Mouse (Mus musculus) lung, postnatal 4 days (tissue): ENCODE measurements around the gene Vangl2.
"Not testable (repeated sequence)": the region's sequence is repeated elsewhere in the genome, so short reads cannot be mapped to it uniquely, and the experiment has no call there.

ENCODE experiments used
- DNase-seq, 2 experiments: peaks; one replicate each; pipeline ENCODE4 v3.0.0; 2021

Vangl2 gene

DNA sequence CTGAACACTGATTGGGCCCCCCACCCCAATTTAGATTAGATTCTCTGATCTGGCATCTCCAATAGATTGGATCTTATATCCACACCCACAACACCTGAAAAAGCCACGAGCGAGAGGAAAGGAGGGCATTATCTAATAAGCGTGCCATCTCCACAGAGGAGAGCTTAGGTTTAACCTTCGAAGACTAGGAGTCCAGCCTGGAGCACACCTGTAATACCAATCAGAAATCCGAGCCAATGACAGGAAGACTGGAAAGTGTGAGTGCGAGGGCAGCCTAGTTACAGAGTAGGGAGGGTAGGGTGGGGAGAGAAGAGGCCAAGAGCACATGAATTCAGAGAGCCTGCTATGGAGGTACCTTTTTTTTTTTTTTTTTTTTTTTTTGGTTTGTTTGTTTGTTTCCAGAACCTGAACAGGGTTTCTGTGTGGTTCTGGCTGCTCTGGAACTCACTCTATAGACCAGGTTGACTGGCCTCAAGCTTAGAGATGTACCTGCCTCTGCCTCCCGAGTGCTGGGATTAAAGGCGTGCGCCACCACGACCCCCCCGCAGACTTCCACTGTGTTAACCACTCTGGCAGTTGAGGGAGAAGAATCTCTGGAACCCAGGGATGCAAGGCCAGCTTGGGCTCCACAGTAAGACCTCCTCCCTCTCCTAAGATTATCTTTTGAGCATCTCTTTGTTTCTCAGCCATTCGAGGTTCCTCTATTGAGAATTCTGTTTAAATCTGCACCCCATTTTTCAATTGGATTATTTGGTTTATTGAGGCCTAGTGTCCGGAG is 29.2 kb downstream of the Vangl2 start:
- DNase-seq = no peak

DNA sequence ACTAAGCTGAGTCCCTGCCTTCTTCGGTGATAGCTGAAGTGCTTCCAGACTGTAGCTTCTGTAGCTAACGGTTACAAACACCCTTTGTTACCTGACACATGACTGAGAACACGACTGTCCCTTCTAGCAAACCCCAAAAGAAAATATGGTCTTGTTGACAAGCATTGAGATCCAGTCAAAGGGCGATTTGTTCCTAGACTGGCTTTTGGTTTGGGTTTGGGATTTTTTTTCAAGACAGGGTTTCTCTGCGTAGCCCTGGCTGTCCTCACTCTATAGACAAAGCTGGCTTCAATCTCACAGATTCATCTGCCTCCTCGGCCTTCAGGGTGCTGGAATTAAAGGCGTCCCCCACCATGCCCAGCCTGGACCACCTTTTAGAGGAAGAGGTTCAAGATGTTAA is 31.5 kb downstream of the Vangl2 start:
- DNase-seq = no peak

DNA sequence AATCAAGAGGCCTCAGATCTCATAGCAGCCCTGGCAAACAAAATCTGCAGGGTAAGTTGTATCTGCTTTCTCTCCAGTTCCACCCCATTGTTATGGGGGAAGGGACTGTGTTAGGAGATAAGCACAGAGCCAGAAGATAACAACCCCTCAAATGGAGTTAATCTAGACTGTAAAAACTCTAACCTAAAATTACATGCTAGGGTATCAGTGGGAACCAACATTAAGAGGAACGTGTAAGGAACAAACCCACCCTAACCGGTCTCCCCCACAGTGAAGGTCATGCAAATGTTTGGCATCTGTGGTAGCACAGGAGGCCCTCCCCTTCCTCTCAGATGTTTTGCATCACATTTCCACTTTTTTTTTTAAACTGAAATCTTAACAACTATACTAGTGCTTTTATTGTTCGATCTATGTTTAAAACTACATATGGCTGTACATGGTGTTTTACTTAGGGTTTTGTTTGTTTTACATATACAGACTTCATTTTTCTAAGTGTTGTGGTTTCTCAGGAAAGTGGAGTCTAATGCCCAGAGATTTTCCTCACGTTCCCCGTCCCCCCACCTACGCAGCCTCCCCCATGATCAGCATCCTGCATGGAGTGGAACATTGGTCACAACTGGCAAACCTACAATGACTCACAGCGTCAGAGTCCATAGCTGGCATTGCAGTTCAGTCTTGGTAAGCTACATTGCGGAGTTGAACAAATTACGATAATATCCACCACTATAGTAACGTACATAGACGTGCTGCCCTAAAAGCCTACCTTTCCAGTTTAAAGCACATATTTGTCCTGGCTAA is 33.1 kb downstream of the Vangl2 start:
- DNase-seq = no peak

DNA sequence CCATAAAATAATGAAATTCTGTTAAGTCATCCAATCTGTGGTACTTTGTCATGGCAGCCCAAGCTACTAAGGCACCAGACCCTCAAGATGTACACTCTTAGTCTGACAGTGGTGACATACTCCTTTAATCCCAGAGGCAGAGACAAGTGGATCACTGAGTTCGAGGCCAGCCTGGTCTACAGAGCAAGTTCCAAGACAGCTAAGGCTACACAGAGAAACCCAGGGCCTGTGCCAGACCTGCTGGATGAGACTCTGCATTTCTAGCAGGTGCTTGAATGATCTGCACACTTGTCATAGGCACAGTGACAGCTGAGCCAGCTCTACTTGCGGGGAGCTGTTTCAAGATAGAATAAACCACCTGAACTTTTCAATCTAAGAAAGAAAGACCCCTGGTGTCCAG is 33.7 kb downstream of the Vangl2 start:
- DNase-seq = no peak

DNA sequence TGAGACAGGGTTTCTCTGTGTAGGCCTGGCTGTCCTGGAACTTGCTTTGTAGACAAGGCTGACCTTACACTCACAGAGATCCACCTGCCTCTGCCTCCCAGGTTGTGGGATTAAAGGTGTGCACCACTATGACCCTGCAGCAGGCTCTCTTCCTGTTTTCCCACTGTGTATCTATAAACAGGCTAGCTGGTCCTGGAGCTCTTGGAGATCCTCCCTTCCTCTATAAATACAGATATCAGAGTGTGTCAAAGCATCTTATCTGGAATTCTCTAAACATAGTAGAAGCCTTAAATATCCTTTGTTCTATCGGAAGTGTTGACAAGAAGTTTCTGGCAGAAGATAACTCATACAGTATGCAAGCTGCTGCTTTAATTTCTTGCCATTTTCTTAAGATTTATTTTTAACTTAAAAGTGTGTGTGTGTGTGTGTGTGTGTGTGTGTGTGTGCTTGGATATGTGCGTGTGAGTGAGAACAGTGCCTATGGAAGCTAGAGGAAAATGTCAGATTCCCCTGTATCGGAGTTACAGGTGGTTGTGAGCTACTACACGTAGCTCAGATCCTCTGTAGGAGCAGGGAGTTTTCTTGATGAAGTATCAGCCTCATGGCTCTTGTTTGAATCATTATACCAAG is 35.2 kb downstream of the Vangl2 start:
- no peak for DNase-seq

DNA sequence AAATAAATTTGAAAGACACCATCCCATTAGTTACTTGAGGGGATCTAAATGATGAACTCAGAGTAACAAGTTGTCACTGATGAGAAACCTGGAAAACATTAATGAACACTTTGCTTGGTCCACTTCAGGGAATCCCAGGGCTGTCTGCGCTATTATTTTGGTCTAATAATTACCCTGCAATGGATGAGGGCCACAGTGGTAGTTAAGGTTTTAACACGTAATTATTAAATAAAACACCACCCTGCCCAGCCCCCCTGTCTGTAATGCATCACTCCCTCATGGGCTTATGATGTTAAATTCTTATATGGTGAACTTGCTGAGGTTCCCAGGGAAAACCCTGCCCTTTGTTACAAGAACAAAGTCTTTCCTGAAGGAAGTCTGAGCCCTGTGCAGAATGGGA is 36.4 kb downstream of the Vangl2 start:
- DNase-seq = no peak

DNA sequence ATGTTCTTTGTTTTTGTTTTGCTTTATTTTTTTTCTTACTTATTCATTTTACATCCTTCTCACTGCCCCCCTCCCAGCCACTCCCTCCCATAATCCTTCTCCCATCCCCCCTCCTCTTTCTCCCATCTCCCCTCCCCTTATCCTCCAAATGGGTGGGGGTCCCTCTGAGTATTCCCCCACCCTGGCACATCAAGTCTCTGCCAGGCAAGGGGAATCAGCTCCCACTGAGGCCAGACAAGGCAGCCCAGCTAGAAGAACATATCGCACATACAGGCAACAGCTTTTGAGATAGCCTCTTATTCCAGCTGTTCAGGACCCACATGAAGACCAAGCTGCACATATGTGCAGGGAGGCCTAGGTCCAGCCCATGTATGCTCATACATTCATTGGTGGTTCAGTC is 44.1 kb downstream of the Vangl2 start:
- no peak for DNase-seq

DNA sequence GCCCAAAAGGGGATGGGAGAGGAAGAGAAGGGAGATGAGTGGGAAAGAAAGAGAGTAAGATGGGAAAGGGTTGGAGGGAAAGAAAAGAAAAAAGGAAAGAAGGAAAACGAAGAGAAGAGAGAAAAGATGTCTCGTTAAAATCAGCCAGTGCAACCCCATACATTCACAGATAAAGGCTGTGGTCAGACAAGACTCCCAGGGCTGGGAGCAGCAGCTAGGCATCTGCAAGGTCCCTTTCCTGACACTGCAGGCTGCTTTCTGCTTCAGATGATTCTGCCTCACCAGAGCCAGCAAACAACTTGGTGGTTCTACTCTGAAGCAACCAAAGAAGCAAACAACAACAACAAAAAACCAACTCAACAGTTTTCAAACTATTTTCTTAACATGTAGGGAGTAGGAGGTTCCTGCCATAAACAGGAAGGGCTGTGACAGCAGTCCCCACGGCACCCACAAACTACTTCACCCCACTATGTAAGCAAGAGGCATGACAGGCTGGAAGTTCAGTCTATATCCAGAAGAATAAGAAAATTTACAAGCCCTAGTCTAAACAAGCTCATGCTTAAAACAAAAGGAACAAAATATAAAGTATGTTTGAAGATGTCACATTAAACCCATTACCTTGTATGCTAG is 44.8 kb downstream of the Vangl2 start:
- DNase-seq = no peak

DNA sequence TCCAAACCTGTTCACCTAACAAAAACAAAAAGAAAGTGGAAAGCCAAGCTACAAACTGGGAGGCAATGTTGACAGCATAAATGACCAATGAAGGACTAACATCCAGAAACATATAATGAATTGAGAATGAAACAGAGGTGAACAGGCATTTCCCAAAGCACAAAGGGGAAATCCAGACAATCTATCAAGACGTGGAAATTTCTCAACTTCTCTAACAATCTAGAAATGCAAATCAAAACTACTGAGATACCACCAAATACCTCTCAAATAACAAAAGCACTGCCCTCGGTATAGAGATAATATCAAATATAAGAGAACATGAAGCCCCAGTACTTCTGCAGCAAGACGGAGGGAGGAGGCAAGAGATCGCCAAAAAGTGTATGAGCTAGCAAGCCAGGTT is 45.5 kb downstream of the Vangl2 start:
- no peak for DNase-seq

DNA sequence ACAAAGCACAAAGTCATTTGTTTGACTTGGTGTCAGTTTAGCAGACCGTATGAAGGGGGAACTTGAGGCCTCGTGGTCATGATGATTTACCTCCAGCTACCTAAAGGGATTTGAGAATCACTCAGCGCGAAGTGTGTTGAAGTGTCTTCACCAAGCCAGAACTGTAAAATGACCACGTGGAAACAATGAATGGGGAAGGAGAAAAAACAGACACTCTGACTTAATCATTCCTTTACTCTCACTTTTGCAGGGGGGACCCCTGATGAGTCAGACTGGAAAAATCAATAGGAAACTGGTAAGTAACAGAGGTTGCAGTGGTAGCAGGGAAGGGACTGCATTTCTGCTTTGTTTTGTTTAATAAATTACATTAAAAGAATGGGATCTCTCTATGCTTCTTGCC is 46.1 kb downstream of the Vangl2 start:
- DNase-seq = no peak

DNA sequence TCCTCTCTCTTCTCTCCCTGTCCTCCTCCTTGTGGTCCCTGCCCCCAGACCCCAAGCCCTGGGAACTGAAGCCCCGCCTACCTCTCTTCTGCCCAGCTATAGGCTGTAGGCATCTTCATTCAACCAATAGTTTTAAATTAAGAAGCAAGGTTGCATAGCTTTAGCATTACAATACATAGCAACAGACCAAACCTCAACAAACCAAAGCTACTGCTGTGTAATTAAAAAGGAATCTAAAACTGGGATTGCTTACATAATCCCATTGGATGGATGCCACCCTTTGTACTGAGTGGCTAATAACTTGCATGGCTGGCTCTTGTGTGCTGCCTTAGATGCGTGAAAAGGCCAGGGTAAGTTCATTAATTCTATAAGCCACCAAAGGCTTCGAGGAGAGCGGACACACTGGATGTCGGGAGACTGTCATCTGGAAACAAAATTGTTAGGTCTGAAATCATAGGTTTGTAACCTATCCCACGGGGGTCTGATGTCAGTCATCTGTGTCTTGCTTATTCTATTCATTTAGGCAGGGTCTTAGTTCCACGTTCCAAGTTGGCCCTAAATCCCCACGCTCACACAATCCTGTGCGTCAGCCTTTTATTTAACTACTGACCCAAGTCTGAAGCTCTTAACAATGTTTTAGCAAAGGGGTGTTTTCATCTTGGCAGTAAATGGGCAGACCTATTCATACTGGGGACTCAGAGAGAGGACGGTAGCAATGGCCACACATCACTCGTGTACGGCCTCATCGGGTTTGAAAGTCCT is 48.1 kb downstream of the Vangl2 start:
- no peak for DNase-seq

DNA sequence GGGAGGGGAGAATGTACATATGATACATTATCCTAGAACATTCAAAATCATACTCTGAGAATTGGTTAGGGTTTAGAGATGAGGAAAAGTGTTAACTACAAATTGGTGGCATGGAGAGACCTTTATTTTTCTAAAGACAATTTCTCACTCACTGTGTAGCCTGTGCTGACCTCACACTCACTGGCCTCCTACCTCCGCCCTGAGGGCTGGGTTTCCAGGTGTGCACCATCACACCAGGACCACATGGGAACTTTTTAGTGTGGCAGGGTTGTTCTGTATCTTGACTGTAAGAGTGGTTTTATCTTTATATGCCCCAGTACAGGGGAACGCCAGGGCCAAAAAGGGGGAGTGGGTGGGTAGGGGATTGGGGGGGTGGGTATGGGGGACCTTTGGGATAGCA is 50.4 kb downstream of the Vangl2 start:
- DNase-seq = no peak

DNA sequence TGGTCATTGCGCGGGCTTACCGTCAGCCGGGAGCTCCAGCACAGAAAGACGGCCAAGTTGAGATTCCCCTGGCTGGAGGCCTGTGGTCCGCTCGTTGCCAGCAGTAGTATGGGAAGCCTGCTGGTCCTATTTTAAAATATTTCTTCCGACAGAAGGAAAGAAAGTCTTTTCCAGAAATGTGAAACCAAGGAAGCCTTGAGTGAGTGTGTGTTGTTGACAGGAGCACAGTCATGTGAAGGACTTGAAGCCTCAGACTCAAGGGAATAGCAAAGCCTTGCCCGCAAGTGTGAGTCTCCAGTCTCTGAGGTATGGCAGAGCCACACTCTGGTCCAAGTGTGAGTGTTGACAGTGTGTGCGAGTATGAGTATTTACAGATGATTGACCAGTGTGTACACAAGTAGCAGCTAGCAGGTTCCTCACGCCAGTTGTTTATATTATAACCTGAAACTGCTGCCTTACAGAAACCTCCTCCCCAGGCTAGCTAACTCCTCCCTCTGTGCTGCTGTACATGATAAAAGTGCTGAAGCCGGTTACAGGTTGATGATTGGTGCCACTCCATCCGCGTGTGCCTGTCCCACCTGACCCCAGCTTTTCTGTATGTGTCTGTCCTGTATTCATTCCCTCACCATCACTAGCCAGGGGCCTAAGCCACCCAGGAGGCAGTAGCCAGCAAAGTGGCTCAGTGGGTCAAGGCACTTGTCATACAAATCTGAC is 51.3 kb downstream of the Vangl2 start:
- no peak for DNase-seq

DNA sequence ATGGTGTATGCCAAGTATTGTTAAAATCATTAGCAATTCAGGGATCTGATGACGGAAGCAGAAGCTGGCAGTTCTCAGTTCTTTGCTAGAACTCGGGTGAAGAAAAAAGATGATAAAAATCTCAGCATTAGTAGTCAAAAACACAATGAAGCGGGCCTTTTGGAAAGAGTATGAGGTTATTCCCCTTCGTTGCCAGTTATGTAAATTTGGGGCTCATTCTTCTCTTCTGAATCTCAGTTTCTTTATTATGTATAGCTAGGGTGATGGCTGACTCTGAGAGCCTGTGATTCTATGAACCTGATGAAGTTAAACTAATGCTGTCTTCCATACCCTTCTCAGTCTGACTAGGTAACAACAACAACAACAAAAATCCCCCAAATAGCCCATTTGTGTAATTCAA is 52.4 kb downstream of the Vangl2 start:
- DNase-seq = no peak

DNA sequence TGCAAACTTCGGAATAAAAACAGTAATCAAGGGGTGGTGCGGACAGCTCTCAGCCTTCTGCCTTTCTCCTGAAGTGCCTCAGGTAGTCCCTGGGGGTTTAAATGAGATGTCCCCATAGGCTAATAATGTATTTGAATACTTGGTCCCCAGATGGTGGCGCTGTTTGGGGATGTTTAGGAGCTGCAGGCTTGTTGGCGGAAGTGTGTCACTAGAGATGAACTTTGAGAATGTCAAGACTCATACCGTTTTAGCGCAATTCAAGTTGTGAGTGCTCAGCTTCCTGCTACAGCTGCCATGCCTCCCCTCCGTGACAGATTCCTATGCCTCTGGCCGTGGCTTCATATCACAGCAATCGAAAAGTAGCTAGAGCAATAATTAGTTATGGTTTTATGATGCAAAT is 52.9 kb downstream of the Vangl2 start:
- DNase-seq = no peak

DNA sequence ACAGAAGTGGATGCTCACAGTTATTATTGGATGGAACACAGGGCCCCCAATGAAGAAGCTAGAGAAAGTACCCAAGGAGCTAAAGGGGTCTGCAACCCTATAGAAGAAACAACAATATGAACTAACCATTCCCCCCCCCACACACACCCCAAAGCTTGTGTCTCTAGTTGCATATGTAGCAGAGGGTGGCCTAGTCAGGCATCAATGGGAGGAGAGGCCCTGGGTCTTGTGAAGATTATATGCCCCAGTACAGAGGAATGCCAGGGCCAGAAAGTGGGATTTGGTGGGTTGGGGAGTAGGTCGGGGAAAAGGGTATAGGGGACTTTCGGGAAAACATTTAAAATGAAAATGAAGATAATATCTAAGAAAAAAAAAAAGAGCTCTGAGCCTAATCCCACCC is 53.9 kb downstream of the Vangl2 start:
- DNase-seq = not testable (repeated sequence)

DNA sequence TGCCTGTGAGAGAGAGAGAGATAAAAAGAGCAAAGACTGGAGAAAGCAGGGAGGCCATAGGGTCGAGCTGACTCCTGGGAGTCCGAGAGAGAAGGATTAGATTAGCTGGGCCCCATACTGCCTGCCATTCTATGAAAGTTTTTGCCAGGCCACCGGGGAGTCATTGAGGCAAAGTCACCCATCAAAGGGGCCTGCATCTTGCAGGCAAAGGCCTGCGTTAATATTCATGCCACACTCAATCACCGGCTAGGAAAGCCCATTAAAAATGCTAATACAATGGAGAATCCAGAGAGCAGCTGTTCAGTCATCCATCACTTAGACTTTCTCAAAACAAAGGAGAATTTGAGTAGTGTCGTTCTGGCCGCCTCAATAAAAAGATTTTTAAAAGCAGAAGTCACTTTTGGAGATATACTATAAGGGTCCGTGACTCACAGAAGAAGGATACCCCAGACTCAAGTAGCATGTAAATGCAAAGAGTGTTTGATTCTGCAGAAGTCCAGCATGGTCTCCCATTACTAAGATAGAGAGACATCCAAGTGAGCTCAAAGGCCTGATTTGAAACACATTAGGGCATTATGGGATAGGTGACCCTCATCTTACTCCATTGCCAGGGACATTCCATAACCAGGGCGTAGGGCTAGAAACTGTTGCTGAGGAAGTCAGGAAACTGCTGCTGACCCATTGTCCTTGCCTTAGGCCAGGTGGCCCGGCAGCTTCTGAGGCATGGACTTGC is 57.2 kb downstream of the Vangl2 start:
- no peak for DNase-seq

DNA sequence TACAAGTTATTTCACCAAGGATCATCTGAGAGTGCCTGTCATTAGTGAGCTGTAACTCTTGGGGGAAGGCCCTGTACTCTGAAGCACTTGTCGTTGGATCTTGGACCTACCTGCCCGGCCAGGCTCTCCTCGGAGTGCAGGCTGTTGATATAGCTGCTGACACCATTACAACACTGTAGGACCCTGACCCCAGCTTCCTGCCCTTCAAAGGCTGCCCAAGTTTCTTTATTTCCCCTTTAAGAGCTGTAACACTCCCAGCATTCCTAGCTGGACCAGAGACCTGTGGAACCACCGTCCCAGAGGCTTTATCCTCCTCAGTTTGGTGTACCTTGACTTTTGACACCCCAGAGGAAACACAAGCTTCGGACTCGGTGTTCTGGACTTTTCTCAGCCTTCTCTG is 59.0 kb downstream of the Vangl2 start:
- DNase-seq = no peak

DNA sequence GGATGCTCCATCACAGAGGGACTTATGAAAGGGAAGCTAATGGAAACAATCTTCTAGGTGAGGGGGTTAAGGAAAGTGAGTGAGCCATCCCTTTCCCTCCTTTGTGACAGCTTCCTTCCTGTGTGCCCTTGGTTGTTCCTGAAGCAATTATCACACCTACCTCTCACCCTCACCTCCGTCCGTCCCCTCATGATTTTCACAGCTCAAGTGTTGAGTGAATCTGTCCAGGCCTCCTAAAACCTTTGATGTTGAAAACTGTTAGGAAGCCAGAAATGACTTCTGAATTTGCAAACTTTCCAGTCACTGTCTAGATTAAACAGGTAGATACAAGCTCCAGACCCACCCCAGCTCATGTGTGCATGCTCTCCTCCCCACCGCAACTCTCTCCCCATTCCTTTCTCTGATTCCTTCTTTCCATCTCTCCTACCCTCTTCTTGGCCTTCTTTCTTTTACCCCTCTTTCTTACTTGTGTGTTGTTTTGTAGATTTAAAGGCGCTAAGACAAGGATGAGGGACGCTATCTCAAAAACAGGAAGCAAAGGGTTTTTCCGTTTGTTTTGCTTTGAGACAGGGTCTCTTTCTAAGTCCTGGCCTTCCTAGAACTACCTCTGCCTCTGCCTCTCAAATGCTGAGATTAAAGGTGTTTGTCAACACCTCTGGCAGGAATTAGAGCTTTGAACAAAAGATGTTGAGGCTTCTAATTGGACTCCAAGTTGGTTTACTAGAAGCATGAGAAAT is 62.0 kb downstream of the Vangl2 start:
- DNase-seq = no peak

DNA sequence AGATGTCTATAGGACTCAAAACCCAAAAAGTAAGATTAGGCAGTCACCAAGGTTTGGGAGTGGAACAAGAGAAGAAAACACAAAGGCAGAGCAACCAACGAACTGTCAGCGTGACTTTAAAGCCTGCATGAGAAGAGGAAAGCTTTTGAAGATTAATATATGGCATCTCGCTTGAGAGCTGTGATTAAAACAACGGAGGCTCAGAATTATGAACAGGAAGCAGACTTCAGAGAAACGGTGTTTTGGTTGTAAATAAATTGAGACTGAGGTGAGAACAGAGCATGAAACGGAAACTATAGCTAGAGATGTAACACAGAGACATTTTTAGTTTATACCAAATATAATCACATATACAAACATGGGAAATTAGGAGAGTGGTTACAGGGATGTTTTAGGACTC is 64.6 kb downstream of the Vangl2 start:
- no peak for DNase-seq

DNA sequence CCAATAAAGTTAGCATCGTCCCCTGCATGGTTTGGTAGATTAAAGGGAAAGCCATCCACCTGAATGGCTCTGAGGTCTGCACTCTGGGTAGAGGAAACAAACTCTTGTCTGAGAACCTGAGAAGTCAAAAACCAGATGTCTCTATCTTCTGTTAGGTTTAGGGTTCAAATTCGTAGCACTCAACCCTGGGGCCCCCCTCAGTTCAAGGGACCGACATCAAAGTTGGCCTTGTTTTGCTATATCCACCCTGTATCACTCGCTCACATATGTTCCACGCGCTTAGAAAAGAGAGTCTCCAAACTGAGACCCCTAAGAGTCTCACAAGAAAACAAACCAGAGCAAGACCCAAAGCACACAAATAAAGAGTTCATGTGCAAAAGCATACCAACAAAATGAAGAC is 66.5 kb downstream of the Vangl2 start:
- DNase-seq = no peak
